Mouse (Mus musculus) neutrophil, adult 5-6 weeks (primary cell): ENCODE data around the gene Tom1l2. TPM values are rescaled to one million over a fixed set of nuclear protein-coding genes. Genes with fewer than 3 reads are reported as not detected.

Experiments
- ATAC-seq: fragments of 151-379, 151-347 bp; 2 replicates; pipeline ENCODE4 v1.8.0; 2017; ENCODE audit warnings: mild to moderate bottlenecking, moderate TSS enrichment; ENCODE audit not compliant: insufficient number of reproducible peaks, poor library complexity, low FRiP score, severe bottlenecking; ENCODE audit errors: extremely low read depth
- total RNA-seq: library from RNA; stranded (forward); fragments of 200-1000 nt; gene quantifications from 2 replicates; pipeline ENCODE4 v1.2.3, GENCODE M21; 2017

The Tom1l2 gene
- total RNA-seq, 1 experiment from 2014 or later, result 16.3 TPM

DNA sequence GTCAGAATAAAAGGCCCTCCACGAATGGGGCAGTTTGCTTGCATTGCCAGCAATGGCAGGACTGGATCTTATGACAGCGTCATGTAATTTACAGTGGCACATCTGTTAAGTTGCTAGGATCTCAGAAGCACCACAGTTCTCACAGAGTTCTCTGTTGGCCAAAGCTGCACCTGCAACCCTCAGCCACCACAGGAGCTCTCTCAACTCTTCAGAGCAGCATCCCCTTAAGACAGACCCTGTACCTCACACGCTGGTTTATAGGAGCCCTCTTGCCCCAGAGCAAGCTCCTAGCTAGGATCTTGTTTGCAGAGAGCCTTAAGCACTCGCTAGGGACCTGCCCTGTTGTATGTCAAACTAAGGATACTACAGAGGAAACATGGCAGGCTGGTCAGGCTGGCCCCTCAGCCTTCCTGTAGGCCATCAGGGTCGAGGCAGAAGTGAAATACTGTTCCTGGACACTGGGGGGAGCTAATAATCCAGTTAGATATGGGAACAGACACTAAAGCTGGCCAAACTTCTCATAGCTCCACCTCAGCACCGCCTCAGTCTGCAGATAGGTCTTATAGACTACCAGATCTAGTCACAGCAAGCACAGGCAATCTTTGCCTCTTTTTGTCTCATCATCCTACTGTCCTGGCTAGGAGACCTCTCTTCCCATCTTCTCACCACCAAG is 101.6 kb downstream of the Tom1l2 start:
- peak; percentile 58 for ATAC-seq

- ATAC-seq, result no peak
Observed at GRCm38 (mm10) chr11:60249885-60250284, 102.8 kb downstream of the Tom1l2 start.

GRCm38 (mm10) chr11:60248596-60249404 is 103.9 kb downstream of the Tom1l2 start:
- no peak for ATAC-seq

DNA sequence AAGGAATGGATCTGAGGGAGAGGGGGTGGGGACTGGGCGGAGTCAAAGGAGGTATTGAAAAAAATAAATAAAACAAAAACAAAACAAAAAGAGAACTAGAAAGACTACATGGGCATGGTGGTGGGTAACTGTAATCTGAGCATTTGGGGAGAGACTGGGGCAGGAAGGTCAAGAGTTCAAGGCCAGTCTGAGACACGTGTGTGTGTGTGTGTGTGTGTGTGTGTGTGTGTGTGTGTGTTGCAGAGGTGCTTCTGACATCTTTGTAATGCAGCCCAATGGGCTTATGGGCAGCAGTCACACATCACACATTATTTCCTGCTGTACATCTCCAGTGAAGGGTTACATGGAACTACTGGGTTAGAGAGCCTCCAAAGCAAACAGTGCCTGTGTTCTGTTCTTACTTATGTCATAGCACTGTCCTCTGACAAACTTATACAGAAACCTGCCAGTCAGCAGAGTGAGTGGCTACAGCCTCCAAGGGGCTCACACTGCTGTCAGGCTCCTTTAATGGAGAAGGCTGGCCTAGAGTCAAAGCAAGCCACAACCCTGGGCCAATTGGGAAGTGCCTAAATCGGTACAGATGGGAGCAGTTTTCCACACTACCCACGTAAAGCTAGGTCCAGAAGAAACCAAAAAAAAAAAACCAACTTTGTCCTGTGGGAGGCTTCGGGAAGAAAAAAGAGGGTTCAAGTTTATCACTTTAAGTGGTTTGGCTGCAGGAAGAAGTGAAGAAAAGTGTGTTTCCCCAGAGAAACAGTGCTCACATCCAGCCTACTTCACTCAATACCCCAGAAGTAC is 104.8 kb downstream of the Tom1l2 start:
- ATAC-seq, result no peak

DNA sequence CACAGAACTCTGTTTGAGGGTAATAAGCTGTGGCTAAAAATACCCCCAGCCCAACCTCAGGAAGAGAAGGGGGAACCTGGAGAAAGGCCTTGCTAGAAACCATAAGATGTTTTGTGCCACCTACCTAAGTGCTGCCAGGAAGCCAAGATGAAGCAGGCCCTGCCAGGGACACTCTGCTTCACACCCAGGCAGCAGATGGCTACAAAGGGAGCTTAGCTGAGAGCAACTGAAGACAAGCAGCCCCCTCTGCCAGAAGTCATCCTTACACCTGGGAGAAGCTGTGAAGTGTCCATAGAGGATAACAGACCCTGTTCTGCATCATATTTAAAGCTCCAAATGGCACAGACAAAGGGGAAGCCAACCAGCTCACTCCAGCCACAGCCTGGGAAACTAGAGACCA is 106.6 kb downstream of the Tom1l2 start:
- no peak for ATAC-seq

GRCm38 (mm10) chr11:60244503-60245143 is 108.1 kb downstream of the Tom1l2 start:
- no peak for ATAC-seq

- ATAC-seq, result no peak
Observed at GRCm38 (mm10) chr11:60240509-60240908, 112.2 kb downstream of the Tom1l2 start.

GRCm38 (mm10) chr11:60235351-60235750 is 117.4 kb downstream of the Tom1l2 start:
- ATAC-seq, result no peak

DNA sequence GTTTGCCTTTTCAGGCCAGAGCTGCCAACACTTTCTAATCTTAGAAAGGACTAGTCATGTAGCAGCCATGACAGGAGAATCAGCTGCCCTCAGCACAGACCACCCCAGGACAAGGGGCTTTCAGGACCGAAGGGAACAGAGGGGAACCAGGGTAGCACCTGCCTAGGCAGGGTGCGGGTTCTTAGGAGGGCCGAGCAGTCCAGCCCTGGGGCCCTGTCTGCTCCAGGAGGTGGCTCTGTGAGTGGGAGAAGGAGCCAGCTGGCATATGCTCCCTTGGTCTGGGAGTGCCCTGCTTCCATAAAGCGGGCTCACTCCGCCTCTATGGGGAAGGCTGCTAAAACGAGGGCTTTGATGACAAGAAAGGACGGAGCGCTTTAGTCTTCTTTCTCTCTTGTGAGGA is 119.5 kb downstream of the Tom1l2 start:
- no peak for ATAC-seq

DNA sequence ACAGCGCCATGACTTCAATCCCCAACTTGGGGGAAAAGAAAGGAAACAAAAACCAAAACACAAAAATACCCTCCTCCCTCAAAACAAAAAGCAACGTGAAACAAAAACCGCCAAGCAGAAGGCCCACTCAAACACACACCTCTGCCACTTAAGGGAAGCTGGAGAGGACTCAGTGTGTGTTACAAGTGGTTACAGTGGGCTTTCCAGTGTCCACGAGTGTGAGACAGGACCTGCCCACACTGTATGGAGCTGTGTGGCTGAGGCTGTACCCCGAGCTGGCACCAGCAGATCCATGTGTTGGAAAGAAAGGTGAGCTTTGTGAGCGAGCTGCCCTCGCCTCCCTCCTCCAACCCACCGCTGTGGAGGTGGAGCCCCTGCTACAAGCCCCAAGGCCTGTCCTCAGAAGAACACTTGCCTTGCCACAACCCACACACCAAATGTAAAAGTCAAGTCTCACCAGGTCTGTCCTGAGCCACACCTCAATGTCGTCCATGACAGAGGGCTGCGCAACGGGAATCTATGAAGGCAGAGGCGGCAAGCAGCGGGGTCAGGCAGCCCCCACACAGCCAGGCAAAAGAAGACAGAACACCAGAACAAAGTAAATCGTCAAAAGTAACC is 120.2 kb downstream of the Tom1l2 start:
- ATAC-seq, result no peak

DNA sequence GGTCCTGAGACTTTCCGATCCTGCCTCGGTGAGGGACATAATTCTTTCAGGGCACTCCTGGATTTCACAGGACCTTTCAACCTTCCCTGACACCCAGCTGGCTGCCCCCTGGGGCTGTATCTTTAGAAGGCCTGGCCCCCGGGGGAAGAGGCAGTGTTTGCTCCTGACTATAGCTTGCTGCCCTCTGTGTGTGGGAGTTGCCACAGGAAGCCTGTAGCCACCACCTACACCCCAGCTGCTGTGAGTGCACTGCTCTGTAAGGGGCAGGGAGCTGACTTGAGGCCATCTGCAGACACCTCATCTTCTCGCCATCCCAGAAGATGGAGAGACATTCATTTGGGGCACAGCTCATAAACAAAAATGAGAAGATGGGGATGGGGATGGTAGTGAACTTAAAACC is 120.8 kb downstream of the Tom1l2 start:
- ATAC-seq, result no peak

DNA sequence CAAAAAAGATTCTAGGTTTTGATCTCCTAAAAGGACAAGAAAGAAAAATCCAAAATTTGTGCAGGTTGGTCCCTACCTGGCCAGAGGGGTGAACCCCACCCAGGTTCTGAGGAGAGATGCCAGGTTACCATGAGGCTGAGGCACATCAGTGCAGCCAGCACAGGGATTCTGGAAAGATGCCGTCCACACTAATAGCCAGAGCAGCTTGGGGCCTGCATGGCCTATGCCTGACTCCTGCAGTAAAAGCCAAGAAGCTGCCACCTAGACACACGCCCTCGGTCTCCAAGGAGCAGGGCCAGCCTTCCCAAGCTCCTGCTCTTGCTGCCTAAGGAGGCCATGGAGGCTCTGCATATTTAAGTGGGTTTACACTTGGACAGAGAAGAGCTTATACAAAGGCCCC is 121.4 kb downstream of the Tom1l2 start:
- ATAC-seq, result no peak

DNA sequence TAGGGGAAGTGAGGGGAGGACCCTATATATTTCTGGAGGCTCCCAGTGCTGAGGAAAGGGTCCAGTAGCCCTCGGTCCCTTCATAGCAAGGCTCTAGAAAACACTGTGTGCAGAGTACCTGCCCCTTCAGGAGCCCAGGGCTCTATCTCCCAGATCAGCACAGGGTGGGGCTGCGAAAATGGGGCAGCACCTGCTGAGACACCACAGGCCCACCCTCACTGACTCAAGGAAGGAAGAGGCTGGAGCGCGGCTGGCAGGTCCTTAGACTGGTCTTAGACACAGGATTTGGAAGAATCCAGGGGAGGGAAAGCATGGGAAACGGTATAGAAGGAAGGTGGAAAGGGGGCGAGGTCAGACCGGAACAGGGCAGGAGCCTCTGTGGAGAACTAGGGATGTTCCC is 122.2 kb downstream of the Tom1l2 start:
- no peak for ATAC-seq

DNA sequence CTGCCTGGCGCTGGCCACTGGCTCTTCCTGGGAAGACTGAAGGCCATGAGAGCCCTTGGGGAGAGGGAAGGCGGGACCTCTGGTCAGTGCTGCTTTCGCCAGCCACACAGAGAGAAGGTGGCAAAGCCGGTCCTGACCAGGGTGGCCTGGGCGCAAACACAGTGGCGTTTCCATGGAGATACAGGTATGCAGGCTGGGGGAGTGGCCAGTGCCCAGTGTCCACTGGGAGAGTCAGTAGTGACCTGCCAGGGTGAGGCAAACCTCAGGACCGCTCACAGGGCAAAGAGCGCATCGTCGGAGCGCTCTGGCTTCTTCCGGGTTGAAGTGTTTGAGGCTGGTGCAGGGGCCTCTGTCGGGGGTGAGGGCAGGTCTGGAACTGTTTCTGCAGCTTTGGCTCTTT is 122.9 kb downstream of the Tom1l2 start:
- no peak for ATAC-seq

GRCm38 (mm10) chr11:60228525-60228924 is 124.2 kb downstream of the Tom1l2 start:
- no peak for ATAC-seq

DNA sequence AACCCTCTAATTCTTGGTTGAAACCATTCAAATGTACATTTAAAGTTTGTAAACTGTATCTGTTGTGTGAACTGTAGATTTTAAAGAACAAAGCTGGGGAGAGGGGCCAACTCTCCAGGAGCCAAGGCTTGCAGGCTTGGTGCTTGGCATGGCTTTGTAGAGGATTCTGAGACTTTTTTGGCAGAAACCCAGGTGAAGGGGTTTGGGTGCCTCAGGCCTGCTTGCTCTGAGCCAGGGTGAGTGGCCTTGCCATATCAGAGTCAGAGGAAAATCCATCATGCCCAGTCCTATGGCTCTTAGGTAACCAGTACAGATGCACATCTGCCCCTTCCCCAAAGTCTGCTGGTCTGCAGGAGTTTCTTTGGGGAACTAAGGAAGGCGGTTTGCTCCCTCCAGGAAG is 126.8 kb downstream of the Tom1l2 start:
- no peak for ATAC-seq

- no peak for ATAC-seq
Observed at GRCm38 (mm10) chr11:60224676-60225075, 128.0 kb downstream of the Tom1l2 start.

GRCm38 (mm10) chr11:60222469-60223236 is 130.1 kb downstream of the Tom1l2 start, which contains the start of gene Srebf1:
Gene Srebf1, minus strand, starts transcription at chr11:60222581.
- peak; percentile 65 for ATAC-seq
